Mouse (Mus musculus) forebrain, embryonic 16.5 days (tissue): ENCODE results near the gene Aldh3a2. TPM values are rescaled to one million over a fixed set of nuclear protein-coding genes. Genes with fewer than 3 reads are reported as not detected.
A peak's percentile ranks its signal among the peaks of the same experiment; 100 is the strongest.
"Not testable (repeated sequence)": the region's sequence is repeated elsewhere in the genome, so short reads cannot be mapped to it uniquely, and the experiment has no call there.

ENCODE experiments used
- ATAC-seq: fragments of 200-750 bp; cut with Nextera tagmentation; 2 replicates; pipeline ENCODE4 v1.8.0; 2017; ENCODE audit warnings: mild to moderate bottlenecking, moderate library complexity
- H3K27ac ChIP-seq: fragments of 300-500 bp; sonication (generic); 2 replicates; pipeline ENCODE4 v1.5.1; 2014; ENCODE audit warnings: low read length, control low read depth
- H3K27me3 ChIP-seq: fragments of 300-500 bp; sonication (generic); replicated peaks from 2 replicates; pipeline ENCODE4 v1.6.1; 2014; ENCODE audit warnings: low read length; ENCODE audit not compliant: control insufficient read depth, insufficient read depth
- H3K36me3 ChIP-seq: fragments of 300-500 bp; sonication (generic); 2 replicates; pipeline ENCODE4 v1.6.1; 2014; ENCODE audit not compliant: control insufficient read depth, insufficient read depth
- H3K4me1 ChIP-seq: fragments of 300-500 bp; sonication (generic); replicated peaks from 2 replicates; pipeline ENCODE4 v1.6.1; 2014; ENCODE audit warnings: low read length; ENCODE audit not compliant: control insufficient read depth, insufficient read depth
- H3K4me2 ChIP-seq: fragments of 300-500 bp; sonication (generic); 2 replicates; pipeline ENCODE4 v1.6.1; 2014; ENCODE audit warnings: mild to moderate bottlenecking, low read length, control low read depth
- H3K4me3 ChIP-seq: fragments of 300-500 bp; sonication (generic); replicated peaks from 2 replicates; pipeline ENCODE4 v1.5.1; 2014; ENCODE audit warnings: mild to moderate bottlenecking, low read length, control low read depth
- H3K9ac ChIP-seq: fragments of 300-500 bp; sonication (generic); replicated peaks from 2 replicates; pipeline ENCODE4 v1.6.1; 2014; ENCODE audit warnings: low read depth, low read length, control low read depth
- H3K9me3 ChIP-seq: fragments of 300-500 bp; sonication (generic); 2 replicates; pipeline ENCODE4 v1.6.1; 2016; ENCODE audit warnings: low read length; ENCODE audit not compliant: control insufficient read depth
- WGBS: fragments of 180-500 bp; shearing (Covaris S2); extraction: QIAGEN DNeasy Blood & Tissue Kit; methylation state at CpG from one replicate; pipeline ENCODE4 v1.1.7; 2014; 5-methylcytosine and 5-hydroxymethylcytosine counted together
- polyA plus RNA-seq: library from polyadenylated mRNA; unstranded; fragments of >200 nt; fragmentation: Nextera tagmentation; extraction: Ambion mirVana; gene quantifications from 2 replicates; pipeline ENCODE4 v1.2.1, GENCODE M21; 2015

Aldh3a2 gene
- polyA plus RNA-seq, result 29.5 and 29.8 TPM in 2 replicates

DNA sequence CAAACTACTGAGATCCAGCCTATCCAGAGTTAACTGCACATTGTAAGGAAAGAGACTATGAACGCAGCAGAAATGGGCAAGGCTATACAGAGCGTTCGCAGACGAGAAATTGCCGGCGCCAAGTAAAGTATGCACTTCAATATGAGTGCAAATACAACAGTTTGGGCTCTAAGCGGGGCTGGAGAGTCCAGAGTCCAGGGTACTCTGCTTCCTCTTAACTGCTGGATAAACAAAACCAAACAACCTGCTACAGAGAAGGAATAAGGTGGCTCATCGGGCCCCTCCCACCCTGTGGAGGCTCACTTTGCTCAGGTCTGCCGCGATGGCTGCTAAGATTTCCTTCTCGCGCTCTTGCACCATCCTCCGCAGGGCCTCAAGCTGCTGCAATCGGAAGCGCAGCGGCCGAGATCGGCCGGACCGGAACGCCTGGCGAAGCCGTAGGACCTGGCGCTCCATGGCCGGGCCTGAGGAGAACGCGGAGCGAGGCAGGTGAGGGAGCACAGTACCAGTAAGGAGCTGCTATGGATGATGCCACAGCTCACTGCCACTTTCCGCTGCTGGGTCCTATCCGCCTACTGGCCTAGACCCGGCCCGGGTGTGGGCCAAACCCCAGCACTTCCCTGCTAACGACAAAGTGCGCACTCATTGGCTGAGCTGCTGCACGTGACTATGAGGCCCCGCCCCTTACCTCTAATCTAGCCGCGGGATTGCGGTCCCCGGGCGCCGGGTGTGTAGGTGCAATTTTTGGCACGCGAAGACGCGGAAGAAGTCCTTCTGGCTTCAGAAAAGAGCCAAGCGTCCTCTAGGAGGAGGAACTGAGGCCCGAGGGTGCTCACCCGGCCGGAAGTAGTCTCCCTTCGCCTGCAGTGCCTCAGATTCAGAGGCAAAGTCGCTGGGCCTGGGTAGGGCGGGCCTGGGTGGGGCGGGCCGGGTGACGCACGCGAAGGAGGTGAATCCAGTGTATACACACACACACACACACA lies at the start of gene Aldh3a2:
Gene Aldh3a2 (minus strand): TSS at position 914 of the 983 bp plus-strand sequence.
- Histone ChIP-seq H3K36me3 (0 out of 2 replicates have a peak, but pooled peaks cover 4% of the 10 kb centered on the region), H3K9me3 (no peaks in the 10 kb centered on the region), H3K27me3 (0 out of 2 replicates have a peak, but pooled peaks cover 3% of the 10 kb centered on the region), H3K4me1 (0 out of 2 replicates have a peak, but pooled peaks cover 5% of the 10 kb centered on the region), H3K4me2 (peak within 1 kb of the TSS; percentile 79), H3K27ac (peak within 1 kb of the TSS; percentile 94), H3K4me3 (peak within 1 kb of the TSS; percentile 72), H3K9ac (peak within 1 kb of the TSS; percentile 89)
- under 1% methylated on average over 57 of the region's 58 CpGs for WGBS
- ATAC-seq, result peak; percentile 100

DNA sequence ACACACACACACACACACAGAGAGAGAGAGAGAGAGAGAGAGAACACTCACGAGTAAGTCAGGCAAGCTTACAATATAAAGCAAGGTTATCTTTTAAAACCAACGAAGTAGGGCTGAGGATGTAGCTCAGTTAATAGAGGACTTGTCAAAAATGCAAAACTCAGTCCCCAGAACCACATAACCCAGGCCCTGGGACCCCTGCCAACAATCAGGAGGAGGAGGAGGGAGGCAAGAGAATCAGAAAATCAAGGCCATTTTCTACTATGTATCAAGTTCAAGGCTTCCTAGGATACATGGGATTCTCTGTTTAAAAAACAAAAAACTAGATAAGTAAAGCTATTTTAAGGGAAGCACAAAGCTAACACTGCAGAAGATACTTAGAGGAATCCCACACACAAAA lies 49.6 kb upstream of the Aldh3a2 start:
- Histone ChIP-seq H3K27me3 (no peaks in the 10 kb centered on the region), H3K9ac (no peak overlapping the region), H3K4me1 (no peaks in the 10 kb centered on the region), H3K4me2 (no peak overlapping the region), H3K36me3 (no peaks in the 10 kb centered on the region), H3K9me3 (no peaks in the 10 kb centered on the region), H3K27ac (no peak overlapping the region), H3K4me3 (no peak overlapping the region)
- no peak for ATAC-seq
- 52% methylated on average over 2 of the region's 2 CpGs for WGBS

DNA sequence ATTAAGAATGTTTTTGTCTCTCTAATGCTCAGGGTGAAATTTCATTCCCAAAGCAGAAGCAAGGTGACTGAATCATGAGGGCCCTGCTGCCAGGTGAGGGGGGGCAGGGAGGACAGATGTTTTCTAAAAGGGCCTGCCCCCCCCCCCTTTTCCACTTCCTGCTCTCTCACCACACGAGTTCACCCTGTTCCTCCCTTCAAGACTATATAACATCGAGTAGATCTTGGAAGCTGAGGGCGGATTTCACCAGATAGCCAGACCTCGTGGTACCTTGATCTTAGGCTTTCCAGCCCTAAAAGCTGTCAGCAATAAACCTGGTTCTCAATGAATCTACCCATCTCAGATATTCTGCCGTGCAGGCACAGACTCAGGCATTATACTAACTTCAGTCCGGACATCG lies 43.1 kb upstream of the Aldh3a2 start:
- no peak overlapping the region for H3K27ac ChIP-seq
- peaks cover 5% of the 10 kb centered on the region; the same call in 1 of the 2 replicates for H3K9me3 ChIP-seq
- no peak for ATAC-seq
- H3K4me3 ChIP-seq, result no peak overlapping the region
- no peaks in the 10 kb centered on the region for H3K4me1 ChIP-seq
- no peak overlapping the region for H3K9ac ChIP-seq
- H3K4me2 ChIP-seq, result no peak overlapping the region
- WGBS, result 77% methylated on average over 7 of the region's 7 CpGs
- H3K27me3 ChIP-seq, result no peaks in the 10 kb centered on the region
- H3K36me3 ChIP-seq, result no peaks in the 10 kb centered on the region

DNA sequence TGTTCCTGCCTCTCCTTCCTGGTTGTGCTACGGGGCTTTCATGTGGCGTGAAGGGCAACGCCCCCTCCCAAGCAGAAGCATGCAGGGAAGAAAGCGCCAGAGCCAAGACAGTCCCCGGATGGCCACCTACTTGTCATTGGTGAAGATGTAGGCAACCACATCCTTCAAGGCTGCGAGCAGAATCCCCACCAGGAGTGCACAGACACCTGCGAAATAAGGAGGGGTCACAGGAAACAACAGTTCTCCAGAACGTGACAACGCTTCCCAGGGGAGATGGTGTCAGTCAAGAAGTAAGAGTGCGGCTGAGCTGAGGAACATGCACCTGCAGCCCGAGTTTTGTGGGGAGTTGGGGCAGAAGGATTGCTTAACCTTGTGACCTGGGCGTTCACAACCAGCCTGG lies 42.6 kb upstream of the Aldh3a2 start:
- Histone ChIP-seq H3K36me3 (no peaks in the 10 kb centered on the region), H3K4me2 (no peak overlapping the region), H3K9ac (no peak overlapping the region), H3K4me1 (no peaks in the 10 kb centered on the region), H3K9me3 (peaks cover 5% of the 10 kb centered on the region; the same call in 1 of the 2 replicates), H3K27ac (no peak overlapping the region), H3K27me3 (no peaks in the 10 kb centered on the region), H3K4me3 (no peak overlapping the region)
- WGBS, result 64% methylated on average over 12 of the region's 12 CpGs
- no peak for ATAC-seq

DNA sequence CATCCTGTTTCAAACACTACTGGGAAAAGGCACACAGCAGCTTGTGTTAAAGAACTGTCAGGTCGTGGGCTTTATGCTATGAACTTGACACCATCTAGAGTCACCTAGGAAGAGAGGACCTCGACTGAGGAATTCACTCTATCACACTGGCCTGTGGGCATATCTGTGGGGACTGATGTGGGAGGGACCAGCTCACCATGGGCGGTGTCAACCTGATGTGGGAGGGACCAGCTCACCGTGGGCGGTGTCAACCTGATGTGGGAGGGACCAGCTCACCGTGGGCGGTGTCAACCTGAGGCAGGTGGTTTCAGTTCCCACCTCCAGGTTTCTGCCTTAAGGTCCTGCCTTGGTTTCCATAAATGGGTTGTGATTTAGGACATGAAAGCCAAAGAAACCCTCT lies 40.5 kb upstream of the Aldh3a2 start:
- ATAC-seq, result no peak

DNA sequence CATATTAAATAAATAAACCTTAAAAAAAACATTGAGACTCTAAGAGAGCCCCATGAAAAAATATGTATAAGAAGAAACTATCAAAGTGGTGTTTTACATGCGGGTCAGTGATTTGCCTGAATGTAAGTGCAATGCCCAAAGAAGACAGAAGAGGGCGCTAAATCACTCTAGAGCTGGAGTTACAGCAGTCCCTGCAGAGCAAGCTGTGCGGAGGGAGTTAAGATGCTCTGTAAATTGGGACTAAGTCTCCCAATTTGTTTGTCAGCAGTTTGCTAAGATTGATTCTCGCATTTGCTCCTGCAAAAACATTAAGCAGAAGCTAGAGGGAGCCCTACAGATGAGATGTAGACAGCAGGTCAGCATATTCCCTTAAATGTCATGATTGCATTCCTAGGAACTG lies 38.1 kb upstream of the Aldh3a2 start:
- Histone ChIP-seq H3K4me3 (no peak overlapping the region), H3K9me3 (peaks cover 5% of the 10 kb centered on the region; the same call in 1 of the 2 replicates), H3K9ac (no peak overlapping the region), H3K4me2 (no peak overlapping the region), H3K4me1 (peaks cover 6% of the 10 kb centered on the region; the same call in 1 of the 2 replicates), H3K36me3 (no peaks in the 10 kb centered on the region), H3K27me3 (no peaks in the 10 kb centered on the region), H3K27ac (no peak overlapping the region)
- 81% methylated on average over 4 of the region's 4 CpGs for WGBS
- no peak for ATAC-seq

More for the DNA sequence above, 40.5 kb upstream of the Aldh3a2 start:
- Histone ChIP-seq H3K9ac (no peak overlapping the region), H3K36me3 (no peaks in the 10 kb centered on the region), H3K4me1 (no peaks in the 10 kb centered on the region), H3K4me3 (no peak overlapping the region), H3K4me2 (no peak overlapping the region), H3K27me3 (no peaks in the 10 kb centered on the region), H3K27ac (no peak overlapping the region), H3K9me3 (peaks cover 5% of the 10 kb centered on the region; the same call in 1 of the 2 replicates)
- 46% methylated on average over 7 of the region's 7 CpGs for WGBS

DNA sequence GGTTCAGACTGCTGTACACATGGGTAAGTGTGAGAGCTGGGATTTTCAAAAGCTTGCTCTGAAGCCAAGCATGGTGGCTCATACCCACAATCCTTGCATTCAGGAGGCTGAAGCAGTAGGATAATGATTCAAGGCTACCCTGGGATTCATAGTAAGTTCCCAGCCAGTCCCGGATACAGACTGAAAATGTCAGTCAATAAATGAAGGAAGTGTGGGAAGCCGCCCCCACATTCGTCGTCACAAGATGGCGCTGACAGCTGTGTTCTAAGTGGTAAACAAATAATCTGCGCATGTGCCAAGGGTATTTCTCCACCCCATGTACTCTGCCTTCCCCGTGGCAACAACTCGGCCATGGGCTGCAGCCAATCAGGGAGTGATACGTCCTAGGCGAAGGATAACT lies 37.3 kb upstream of the Aldh3a2 start:
- H3K9ac ChIP-seq, H3K4me3 ChIP-seq, H3K4me1 ChIP-seq, H3K4me2 ChIP-seq, H3K9me3 ChIP-seq, H3K27me3 ChIP-seq, H3K36me3 ChIP-seq, ATAC-seq, H3K27ac ChIP-seq: not testable (repeated sequence)
- WGBS, result 96% methylated on average over 6 of the region's 10 CpGs

DNA sequence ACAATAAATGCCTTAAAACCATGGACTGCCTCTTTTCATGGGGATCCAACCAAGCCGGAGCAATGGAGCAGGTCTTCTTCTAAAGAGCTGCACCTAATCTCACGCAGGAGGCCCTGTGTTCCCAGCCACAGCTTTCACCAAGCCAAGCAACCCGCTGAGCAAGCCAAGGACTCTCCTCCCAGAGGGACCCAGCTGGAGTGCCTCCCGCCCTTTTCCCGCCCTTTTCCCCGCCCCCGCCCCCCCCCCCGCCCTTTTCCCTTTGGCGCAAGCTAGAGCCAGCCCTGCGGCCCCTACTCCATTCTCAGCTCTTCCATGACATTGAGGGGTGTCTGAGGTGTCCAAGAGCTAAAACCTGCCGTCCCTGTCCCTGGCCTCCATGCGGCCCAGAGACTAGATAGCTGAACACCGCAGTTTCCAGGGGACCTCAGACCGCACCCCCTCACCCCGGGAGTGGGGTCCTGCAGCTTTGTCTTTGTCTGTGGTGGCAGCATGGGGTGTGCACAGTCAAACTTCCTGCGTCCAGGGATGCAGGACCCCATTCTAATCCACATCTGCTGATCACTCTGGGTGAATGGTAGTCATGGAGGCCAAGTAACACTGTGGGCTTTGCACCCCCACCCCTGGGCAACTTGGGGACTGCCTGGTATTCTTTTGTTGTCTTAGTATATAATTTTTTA lies 33.6 kb upstream of the Aldh3a2 start:
- Histone ChIP-seq H3K9ac (no peak overlapping the region), H3K4me1 (peaks cover 6% of the 10 kb centered on the region; the same call in 1 of the 2 replicates), H3K27me3 (no peaks in the 10 kb centered on the region), H3K36me3 (no peaks in the 10 kb centered on the region), H3K4me2 (peak overlapping the region; percentile 25), H3K4me3 (no peak overlapping the region), H3K27ac (no peak overlapping the region), H3K9me3 (peaks cover 5% of the 10 kb centered on the region; the same call in 1 of the 2 replicates)
- peak; percentile 15; the same call in 1 of the 2 replicates for ATAC-seq
- 23% methylated on average over 12 of the region's 16 CpGs for WGBS

DNA sequence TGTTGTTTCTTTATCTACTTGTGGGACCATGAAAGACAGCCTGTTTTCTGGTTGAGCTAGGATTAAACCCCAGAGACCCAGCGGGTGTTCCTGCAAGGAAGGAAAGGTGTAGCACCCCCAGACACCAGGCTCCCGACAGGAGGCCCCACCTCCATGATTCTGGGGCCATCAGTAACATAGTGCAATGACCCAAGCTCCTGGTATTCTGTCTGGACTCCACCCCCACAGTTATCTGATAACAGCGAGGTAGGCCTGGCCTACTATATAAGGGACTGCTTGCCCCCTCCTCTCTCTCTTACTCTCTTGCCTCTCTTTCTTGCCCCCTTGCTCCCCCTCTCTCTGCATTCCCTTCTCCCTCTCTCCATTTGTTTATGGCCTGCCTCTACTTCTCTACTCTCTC lies 32.9 kb upstream of the Aldh3a2 start:
- H3K4me3 ChIP-seq, result no peak overlapping the region
- no peak overlapping the region for H3K9ac ChIP-seq
- no peak overlapping the region for H3K27ac ChIP-seq
- no peaks in the 10 kb centered on the region for H3K36me3 ChIP-seq
- no peaks in the 10 kb centered on the region for H3K27me3 ChIP-seq
- no peak for ATAC-seq
- H3K9me3 ChIP-seq, result no peaks in the 10 kb centered on the region
- no peak overlapping the region for H3K4me2 ChIP-seq
- WGBS, result 59% methylated on average over 3 of the region's 3 CpGs
- H3K4me1 ChIP-seq, result peaks cover 6% of the 10 kb centered on the region; the same call in 1 of the 2 replicates
